Mouse (Mus musculus) liver, adult 2 months (tissue): ENCODE measurements around the gene Otog. TPM values are rescaled to one million over a fixed set of nuclear protein-coding genes. Genes with fewer than 3 reads are reported as not detected.

Experiments used
- DNase-seq: peaks from one replicate; pipeline ENCODE4 v3.0.0-alpha.2; 2011; ENCODE audit warnings: low read depth, low spot score; ENCODE audit errors: extremely low read depth
- H3K27ac ChIP-seq: fragments of 200-500 bp; replicated peaks from 2 replicates; pipeline ENCODE4 v1.5.1; 2012; ENCODE audit warnings: low read depth, mild to moderate bottlenecking, control low read depth, inconsistent platforms, low read length; ENCODE audit not compliant: insufficient read depth
- H3K27me3 ChIP-seq: fragments of 200-500 bp; 2 replicates; pipeline ENCODE4 v1.6.1; 2012; ENCODE audit warnings: mild to moderate bottlenecking, moderate library complexity, low read length, inconsistent platforms; ENCODE audit not compliant: control insufficient read depth, insufficient read depth
- H3K36me3 ChIP-seq: fragments of 200-500 bp; 2 replicates; pipeline ENCODE4 v1.6.1; 2012; ENCODE audit warnings: low read length, inconsistent platforms; ENCODE audit not compliant: control insufficient read depth, insufficient read depth
- H3K4me1 ChIP-seq: fragments of 200-500 bp; 2 replicates; pipeline ENCODE4 v1.6.1; 2011; ENCODE audit warnings: low read length; ENCODE audit not compliant: control insufficient read depth, insufficient read depth
- H3K4me3 ChIP-seq: fragments of 200-500 bp; 2 replicates; pipeline ENCODE4 v1.5.1; 2011; ENCODE audit warnings: low read depth, mild to moderate bottlenecking, control low read depth, low read length, moderate library complexity; ENCODE audit not compliant: insufficient read depth
- H3K79me2 ChIP-seq: fragments of 200-500 bp; 2 replicates; pipeline ENCODE4 v1.6.1; 2012; ENCODE audit warnings: inconsistent platforms, mild to moderate bottlenecking, low read length, moderate library complexity; ENCODE audit not compliant: control insufficient read depth, insufficient read depth
- H3K9ac ChIP-seq: fragments of 200-500 bp; 2 replicates; pipeline ENCODE4 v1.6.1; 2012; ENCODE audit warnings: low read depth, mild to moderate bottlenecking, control low read depth, inconsistent platforms, low read length
- CTCF ChIP-seq: fragments of 200-500 bp; IDR thresholded peaks from 2 replicates; pipeline ENCODE4 v1.5.1; 2011; ENCODE audit warnings: low read depth, low read length, control low read depth
- POLR2A ChIP-seq: fragments of 200-500 bp; IDR thresholded peaks from 2 replicates; pipeline ENCODE4 v1.6.1; 2011; ENCODE audit warnings: low read length, control low read depth; ENCODE audit not compliant: insufficient read depth; ENCODE audit errors: extremely low read depth
- WGBS: fragments of 180-500 bp; shearing (Covaris S2); methylation state at CpG from one replicate; pipeline ENCODE4 v1.1.7; 2018; 5-methylcytosine and 5-hydroxymethylcytosine counted together
- polyA plus RNA-seq: library from polyadenylated mRNA; depleted of rRNA; stranded (reverse); fragments of >200 nt; gene quantifications from 2 replicates; pipeline ENCODE4 v1.2.3, GENCODE M21; 2012
- total RNA-seq: library from RNA; depleted of rRNA; stranded (reverse); fragments of >200 nt; gene quantifications from 2 replicates; pipeline ENCODE4 v1.2.3, GENCODE M21; 2014

The Otog gene
- total and polyA plus RNA-seq, 2 experiments = not detected

- 83% methylated on average over 12 of the region's 12 CpGs for WGBS
- no peak overlapping the region for H3K9ac ChIP-seq
- no peak for TF ChIP-seq CTCF
- TF ChIP-seq POLR2A = no peak
- no peak overlapping the region for H3K4me3 ChIP-seq
- no peak for DNase-seq
- no peak overlapping the region for H3K27ac ChIP-seq
- H3K27me3 ChIP-seq = no peaks in the 10 kb centered on the region
- H3K79me2 ChIP-seq = no peaks in the 10 kb centered on the region
- H3K36me3 ChIP-seq = no peaks in the 10 kb centered on the region
- no peaks in the 10 kb centered on the region for H3K4me1 ChIP-seq
Measured at GRCm38 (mm10) chr7:46301031-46301632, 60.3 kb downstream of the Otog start.

GRCm38 (mm10) chr7:46313486-46313885 lies 72.7 kb downstream of the Otog start:
- no peak for DNase-seq
- Histone ChIP-seq H3K79me2 (no peaks in the 10 kb centered on the region), H3K27ac (no peak overlapping the region), H3K36me3 (no peaks in the 10 kb centered on the region), H3K9ac (no peak overlapping the region), H3K4me3 (no peak overlapping the region), H3K27me3 (no peaks in the 10 kb centered on the region), H3K4me1 (no peaks in the 10 kb centered on the region)
- WGBS = 48% methylated on average over 6 of the region's 6 CpGs
- TF ChIP-seq CTCF (no peak), POLR2A (no peak)

GRCm38 (mm10) chr7:46314220-46315009 lies 73.6 kb downstream of the Otog start:
- TF ChIP-seq POLR2A = no peak
- no peak for TF ChIP-seq CTCF
- Histone ChIP-seq H3K27me3 (no peaks in the 10 kb centered on the region), H3K4me1 (no peaks in the 10 kb centered on the region), H3K27ac (no peak overlapping the region), H3K9ac (no peak overlapping the region), H3K4me3 (no peak overlapping the region), H3K79me2 (no peaks in the 10 kb centered on the region), H3K36me3 (no peaks in the 10 kb centered on the region)
- no peak for DNase-seq
- 42% methylated on average over 6 of the region's 6 CpGs for WGBS

DNA sequence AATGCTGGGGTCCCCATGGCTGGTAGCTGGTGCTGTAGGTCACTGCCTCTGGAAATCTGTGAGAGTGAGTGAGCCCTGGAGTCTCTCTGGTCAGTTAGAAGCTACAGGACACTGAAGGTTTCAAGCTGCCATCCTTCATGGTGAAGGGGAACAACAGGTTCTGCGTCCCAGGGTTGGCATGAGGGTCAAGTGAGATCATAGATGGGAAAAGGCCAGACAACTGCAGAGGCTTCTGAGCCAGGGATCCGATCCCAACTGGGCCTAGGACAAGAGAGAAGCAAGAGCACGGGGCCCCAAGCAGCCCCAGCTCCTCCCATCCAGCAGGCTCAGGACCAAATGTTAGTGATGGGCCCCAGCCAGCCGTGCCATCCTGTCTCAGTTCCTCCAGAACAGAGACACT lies 74.9 kb downstream of the Otog start:
- DNase-seq = no peak
- H3K36me3 ChIP-seq = no peaks in the 10 kb centered on the region
- H3K79me2 ChIP-seq = no peaks in the 10 kb centered on the region
- TF ChIP-seq CTCF (no peak), POLR2A (no peak)
- H3K9ac ChIP-seq = no peak overlapping the region
- 68% methylated on average over 4 of the region's 4 CpGs for WGBS
- H3K27me3 ChIP-seq = no peaks in the 10 kb centered on the region
- no peaks in the 10 kb centered on the region for H3K4me1 ChIP-seq
- H3K27ac ChIP-seq = no peak overlapping the region
- H3K4me3 ChIP-seq = no peak overlapping the region

- WGBS = 31% methylated on average over 7 of the region's 7 CpGs
- Histone ChIP-seq H3K79me2 (no peaks in the 10 kb centered on the region), H3K9ac (no peak overlapping the region), H3K4me1 (no peaks in the 10 kb centered on the region), H3K27me3 (no peaks in the 10 kb centered on the region), H3K36me3 (no peaks in the 10 kb centered on the region), H3K27ac (no peak overlapping the region), H3K4me3 (no peak overlapping the region)
- no peak for DNase-seq
- TF ChIP-seq CTCF (no peak), POLR2A (no peak)
Measured at GRCm38 (mm10) chr7:46316948-46317347, 76.2 kb downstream of the Otog start.

DNA sequence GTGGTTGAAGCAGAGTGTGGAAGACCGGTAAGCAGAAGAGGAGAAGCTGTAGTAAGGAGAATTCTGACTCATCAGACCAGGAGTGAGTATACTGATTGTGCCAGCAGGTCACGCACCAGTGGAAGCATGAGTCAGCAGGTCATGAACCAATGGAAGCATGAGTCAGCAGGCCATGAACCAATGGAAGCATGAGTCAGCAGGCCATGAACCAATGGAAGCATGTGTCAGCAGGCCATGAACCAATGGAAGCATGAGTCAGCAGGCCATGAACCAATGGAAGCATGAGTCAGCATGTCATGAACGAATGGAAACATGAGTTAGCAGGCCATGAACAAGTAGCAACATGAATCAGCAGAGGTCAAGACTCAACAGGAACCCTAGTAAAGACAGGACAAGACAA lies 80.5 kb downstream of the Otog start:
- H3K4me3 ChIP-seq = no peak overlapping the region
- H3K27ac ChIP-seq = no peak overlapping the region
- WGBS = 73% methylated on average over 3 of the region's 3 CpGs
- no peaks in the 10 kb centered on the region for H3K4me1 ChIP-seq
- no peaks in the 10 kb centered on the region for H3K79me2 ChIP-seq
- DNase-seq = no peak
- no peak for TF ChIP-seq POLR2A
- TF ChIP-seq CTCF = no peak
- no peaks in the 10 kb centered on the region for H3K27me3 ChIP-seq
- H3K36me3 ChIP-seq = no peaks in the 10 kb centered on the region
- no peak overlapping the region for H3K9ac ChIP-seq
